Mouse (Mus musculus) embryonic facial prominence, embryonic 14.5 days (tissue): ENCODE data around the gene Grin1. TPM values are rescaled to one million over a fixed set of nuclear protein-coding genes. Genes with fewer than 3 reads are reported as not detected.

Experiments used
- ATAC-seq: fragments of 200-750 bp; cut with Nextera tagmentation; 2 replicates; pipeline ENCODE4 v1.8.0; 2017; ENCODE audit warnings: low read depth, moderate number of reproducible peaks, moderate TSS enrichment
- DNase-seq: peaks from one replicate; pipeline ENCODE4 v3.0.0-alpha.2; 2015; ENCODE audit warnings: low spot score
- H3K27ac ChIP-seq: fragments of 300-500 bp; sonication (generic); replicated peaks from 2 replicates; pipeline ENCODE4 v1.5.1; 2014; ENCODE audit warnings: low read depth, mild to moderate bottlenecking, low read length, moderate library complexity
- H3K27me3 ChIP-seq: fragments of 300-500 bp; sonication (generic); replicated peaks from 2 replicates; pipeline ENCODE4 v1.6.1; 2014; ENCODE audit warnings: low read length; ENCODE audit not compliant: control insufficient read depth, insufficient read depth
- H3K36me3 ChIP-seq: fragments of 300-500 bp; sonication (generic); 2 replicates; pipeline ENCODE4 v1.6.1; 2014; ENCODE audit warnings: low read length, mixed read lengths; ENCODE audit not compliant: control insufficient read depth, insufficient read depth
- H3K4me1 ChIP-seq: fragments of 300-500 bp; sonication (generic); 2 replicates; pipeline ENCODE4 v1.6.1; 2014; ENCODE audit warnings: antibody characterized with exemption, low read length; ENCODE audit not compliant: control insufficient read depth, insufficient read depth
- H3K4me2 ChIP-seq: fragments of 300-500 bp; sonication (generic); 2 replicates; pipeline ENCODE4 v1.6.1; 2014; ENCODE audit warnings: low read depth, mild to moderate bottlenecking, low read length, moderate library complexity, mixed read lengths
- H3K4me3 ChIP-seq: fragments of 300-500 bp; sonication (generic); 2 replicates; pipeline ENCODE4 v1.5.1; 2014; ENCODE audit warnings: low read depth, mild to moderate bottlenecking, low read length
- H3K9ac ChIP-seq: fragments of 300-500 bp; sonication (generic); 2 replicates; pipeline ENCODE4 v1.6.1; 2014; ENCODE audit warnings: low read depth, mild to moderate bottlenecking, low read length, moderate library complexity, mixed read lengths
- H3K9me3 ChIP-seq: fragments of 300-500 bp; sonication (generic); 2 replicates; pipeline ENCODE4 v1.6.1; 2016; ENCODE audit warnings: low read length; ENCODE audit not compliant: control insufficient read depth
- WGBS: fragments of 180-500 bp; shearing (Covaris S2); extraction: QIAGEN DNeasy Blood & Tissue Kit; methylation state at CpG from one replicate; pipeline ENCODE4 v1.1.7; 2014; 5-methylcytosine and 5-hydroxymethylcytosine counted together
- polyA plus RNA-seq: library from polyadenylated mRNA; unstranded; fragments of >200 nt; fragmentation: Nextera tagmentation; extraction: Ambion mirVana; gene quantifications from 2 replicates; pipeline ENCODE4 v1.2.1, GENCODE M21; 2014

The Grin1 gene
- polyA plus RNA-seq, 1 experiment from 2014 or later = 1.7 TPM

DNA sequence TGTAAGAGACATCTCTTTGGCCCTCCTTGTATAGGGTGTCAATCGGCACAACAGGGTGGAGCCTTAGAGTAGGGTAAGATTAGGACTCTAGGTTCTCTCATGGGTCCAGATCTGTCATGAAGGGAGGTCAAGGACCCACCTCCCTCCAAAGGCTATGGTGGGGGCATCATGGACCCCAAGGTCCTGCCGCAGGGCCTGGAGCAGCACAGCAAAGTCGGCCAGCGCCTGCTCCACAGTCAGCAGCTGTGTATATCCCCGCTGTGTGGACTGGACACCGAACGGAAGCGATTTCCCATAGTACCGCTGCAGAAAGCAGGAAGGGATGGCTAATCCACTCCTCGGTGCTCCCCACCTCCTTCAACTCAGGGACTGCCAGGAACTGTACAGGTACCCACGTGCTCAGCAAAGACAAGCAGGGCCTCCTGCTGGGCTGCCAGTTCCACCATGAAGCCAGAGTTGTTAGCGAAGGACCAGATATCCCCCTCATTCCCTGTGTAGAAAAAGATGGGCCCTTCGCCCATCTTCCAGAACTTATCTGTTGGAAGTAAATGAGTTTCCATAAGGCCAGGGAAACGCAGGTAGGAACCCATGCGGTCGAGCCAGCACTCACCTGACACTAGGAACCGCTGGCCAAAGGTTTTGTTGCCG, 36.6 kb upstream of the Grin1 start:
- Histone ChIP-seq H3K4me2 (peak overlapping the region; percentile 76), H3K27ac (no peak overlapping the region), H3K9ac (peak overlapping the region; percentile 63), H3K36me3 (peaks cover 33% of the 10 kb centered on the region), H3K27me3 (no peaks in the 10 kb centered on the region), H3K4me3 (peak overlapping the region; percentile 56), H3K9me3 (no peaks in the 10 kb centered on the region), H3K4me1 (peaks cover 13% of the 10 kb centered on the region; the same call in 1 of the 2 replicates)
- DNase-seq = no peak
- no peak for ATAC-seq
- 38% methylated on average over 18 of the region's 18 CpGs for WGBS

DNA sequence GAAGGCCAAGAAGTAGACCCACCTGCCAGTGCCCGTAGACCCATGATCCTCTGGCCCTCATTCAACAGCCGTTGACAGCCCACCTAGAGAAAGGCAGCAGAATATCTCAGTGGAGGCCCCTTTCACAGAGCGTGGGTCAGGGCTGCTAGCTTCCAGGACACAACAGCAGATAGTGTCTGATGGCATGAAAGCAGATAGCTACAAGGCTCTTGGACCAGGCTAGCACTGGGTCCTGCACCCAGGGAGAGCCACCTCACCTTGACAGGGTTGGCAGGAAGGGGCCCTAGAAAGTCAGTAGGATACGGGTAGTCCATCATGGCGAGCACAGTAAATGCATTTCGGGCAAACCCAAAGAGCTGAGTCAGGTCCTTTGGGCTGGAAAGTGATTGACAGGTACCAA, 35.2 kb upstream of the Grin1 start:
- peaks cover 13% of the 10 kb centered on the region; the same call in 1 of the 2 replicates for H3K4me1 ChIP-seq
- no peak overlapping the region for H3K27ac ChIP-seq
- H3K9ac ChIP-seq = no peak overlapping the region
- ATAC-seq (no peak), DNase-seq (no peak)
- peaks cover 46% of the 10 kb centered on the region for H3K36me3 ChIP-seq
- H3K4me2 ChIP-seq = no peak overlapping the region
- WGBS = 83% methylated on average over 6 of the region's 6 CpGs
- H3K9me3 ChIP-seq = no peaks in the 10 kb centered on the region
- no peaks in the 10 kb centered on the region for H3K27me3 ChIP-seq
- H3K4me3 ChIP-seq = no peak overlapping the region

DNA sequence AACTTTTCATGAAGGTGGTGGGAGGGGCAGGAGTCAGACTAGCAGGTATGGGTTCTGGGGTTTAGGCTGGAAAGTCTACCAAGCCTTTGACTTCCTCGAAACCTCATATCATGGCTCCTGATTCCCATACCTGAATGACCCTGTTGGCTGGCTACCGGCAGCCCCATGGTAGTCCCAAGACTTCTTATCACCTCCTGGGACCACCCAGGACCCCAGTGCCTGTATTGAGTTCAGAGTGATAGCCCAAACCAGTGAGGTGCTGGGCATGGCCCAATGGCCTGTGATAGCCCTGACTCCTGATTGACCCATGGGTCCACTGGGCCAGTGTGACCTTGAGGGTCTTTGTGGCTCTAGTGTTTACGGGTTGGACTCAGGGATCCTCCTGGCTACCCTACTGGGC, 31.7 kb upstream of the Grin1 start:
- no peak for ATAC-seq
- 100% methylated on average over 3 of the region's 3 CpGs for WGBS
- Histone ChIP-seq H3K27ac (no peak overlapping the region), H3K36me3 (peaks cover 77% of the 10 kb centered on the region), H3K4me2 (no peak overlapping the region), H3K4me1 (peaks cover 5% of the 10 kb centered on the region; the same call in 1 of the 2 replicates), H3K9me3 (no peaks in the 10 kb centered on the region), H3K9ac (no peak overlapping the region), H3K4me3 (no peak overlapping the region), H3K27me3 (no peaks in the 10 kb centered on the region)
- no peak for DNase-seq

DNA sequence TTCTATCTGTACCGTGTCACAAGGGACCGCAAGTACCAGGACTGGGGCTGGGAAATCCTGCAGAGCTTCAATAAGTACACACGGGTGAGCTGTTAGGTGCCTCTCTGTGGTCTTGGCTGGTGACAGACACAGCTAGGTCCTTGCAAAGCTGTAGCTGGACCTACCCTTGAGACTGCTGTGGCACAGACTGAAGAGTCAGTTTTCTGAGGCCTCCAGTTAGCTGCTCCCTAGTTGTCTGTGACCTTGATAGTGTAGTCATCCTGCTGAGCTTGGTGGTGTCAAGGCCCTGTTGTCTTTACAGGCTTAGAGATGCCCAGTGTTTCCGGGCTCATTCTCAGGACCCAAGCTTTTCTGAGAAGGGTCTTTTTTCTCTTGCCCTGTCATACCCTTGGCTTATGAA, 30.5 kb upstream of the Grin1 start:
- Histone ChIP-seq H3K9ac (no peak overlapping the region), H3K36me3 (peaks cover 89% of the 10 kb centered on the region), H3K27ac (no peak overlapping the region), H3K27me3 (no peaks in the 10 kb centered on the region), H3K4me1 (no peaks in the 10 kb centered on the region), H3K4me2 (no peak overlapping the region), H3K4me3 (no peak overlapping the region), H3K9me3 (no peaks in the 10 kb centered on the region)
- 90% methylated on average over 4 of the region's 4 CpGs for WGBS
- ATAC-seq (no peak), DNase-seq (no peak)

DNA sequence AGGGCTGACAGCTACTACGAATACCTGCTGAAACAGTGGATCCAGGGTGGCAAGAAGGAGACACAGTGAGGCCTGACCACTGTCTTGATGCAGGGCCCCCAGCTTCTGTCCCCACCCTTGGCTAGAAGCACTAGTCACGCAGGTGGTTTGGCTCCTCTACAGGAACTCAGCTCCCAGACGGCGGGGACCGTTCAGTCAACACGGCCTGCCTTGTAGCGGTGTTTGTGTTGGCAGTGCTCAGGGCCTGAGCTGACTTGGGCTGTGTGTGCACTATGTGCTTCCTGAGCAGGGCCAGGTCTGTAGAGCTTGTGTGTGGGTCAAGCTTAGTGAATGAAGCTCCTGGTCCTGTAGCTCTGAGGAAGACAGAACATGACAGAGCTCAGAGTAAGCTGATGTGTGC, 29.2 kb upstream of the Grin1 start:
- no peak for DNase-seq
- Histone ChIP-seq H3K9me3 (no peaks in the 10 kb centered on the region), H3K4me1 (no peaks in the 10 kb centered on the region), H3K4me3 (no peak overlapping the region), H3K27me3 (no peaks in the 10 kb centered on the region), H3K4me2 (no peak overlapping the region), H3K36me3 (peaks cover 95% of the 10 kb centered on the region), H3K27ac (no peak overlapping the region), H3K9ac (no peak overlapping the region)
- WGBS = 89% methylated on average over 7 of the region's 7 CpGs
- no peak; the same call in 1 of the 2 replicates for ATAC-seq

DNA sequence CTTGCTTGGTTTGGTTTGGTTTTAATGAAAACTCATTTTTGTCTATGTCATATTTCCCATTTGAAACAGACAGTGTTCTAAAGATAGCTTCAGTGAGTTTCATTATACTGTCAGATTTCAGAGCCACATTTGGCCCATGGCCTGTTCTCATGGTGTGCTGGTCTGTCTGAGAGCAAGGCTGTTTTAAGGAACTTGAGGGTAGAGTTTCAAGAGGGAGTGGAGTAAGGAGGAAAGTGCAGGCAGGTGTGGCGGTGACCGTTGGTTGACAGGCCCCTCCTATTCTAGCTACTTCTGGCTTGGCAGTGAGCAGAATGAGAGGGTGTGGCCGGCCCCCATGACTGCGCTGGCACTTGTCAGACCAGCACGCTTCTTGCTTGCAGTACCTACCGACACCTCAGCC, 19.3 kb upstream of the Grin1 start:
- Histone ChIP-seq H3K36me3 (peaks cover 86% of the 10 kb centered on the region), H3K4me3 (no peak overlapping the region), H3K27me3 (no peaks in the 10 kb centered on the region), H3K9me3 (no peaks in the 10 kb centered on the region), H3K27ac (no peak overlapping the region), H3K4me2 (no peak overlapping the region), H3K4me1 (peaks cover 5% of the 10 kb centered on the region), H3K9ac (no peak overlapping the region)
- 95% methylated on average over 6 of the region's 6 CpGs for WGBS
- DNase-seq (no peak), ATAC-seq (no peak)

DNA sequence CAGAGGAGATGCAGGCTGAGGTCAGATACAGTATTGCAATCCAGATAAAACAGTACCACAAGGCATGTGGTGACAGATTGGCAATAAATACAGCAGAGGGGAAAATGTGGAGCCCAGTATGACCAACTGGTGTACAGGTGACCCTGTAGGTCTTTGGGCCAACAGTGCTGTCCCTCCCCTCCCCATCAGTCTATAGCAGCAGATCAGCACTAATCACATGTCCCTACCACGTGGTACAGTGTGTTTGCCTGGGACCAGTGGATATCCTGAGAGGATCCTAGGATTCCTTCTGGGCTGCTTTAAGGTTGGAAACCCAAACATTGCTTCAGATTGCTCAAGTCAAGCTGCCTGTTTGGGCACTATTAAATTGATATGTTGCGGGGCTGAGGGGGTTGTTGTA, 14.6 kb upstream of the Grin1 start:
- Histone ChIP-seq H3K9me3 (no peaks in the 10 kb centered on the region), H3K9ac (peak overlapping the region; percentile 91), H3K36me3 (peaks cover 46% of the 10 kb centered on the region), H3K4me1 (peaks cover 14% of the 10 kb centered on the region), H3K4me3 (peak overlapping the region; percentile 85), H3K27me3 (no peaks in the 10 kb centered on the region), H3K4me2 (peak overlapping the region; percentile 86), H3K27ac (no peak overlapping the region)
- WGBS = 81% methylated on average over 2 of the region's 2 CpGs
- no peak for ATAC-seq
- no peak for DNase-seq

DNA sequence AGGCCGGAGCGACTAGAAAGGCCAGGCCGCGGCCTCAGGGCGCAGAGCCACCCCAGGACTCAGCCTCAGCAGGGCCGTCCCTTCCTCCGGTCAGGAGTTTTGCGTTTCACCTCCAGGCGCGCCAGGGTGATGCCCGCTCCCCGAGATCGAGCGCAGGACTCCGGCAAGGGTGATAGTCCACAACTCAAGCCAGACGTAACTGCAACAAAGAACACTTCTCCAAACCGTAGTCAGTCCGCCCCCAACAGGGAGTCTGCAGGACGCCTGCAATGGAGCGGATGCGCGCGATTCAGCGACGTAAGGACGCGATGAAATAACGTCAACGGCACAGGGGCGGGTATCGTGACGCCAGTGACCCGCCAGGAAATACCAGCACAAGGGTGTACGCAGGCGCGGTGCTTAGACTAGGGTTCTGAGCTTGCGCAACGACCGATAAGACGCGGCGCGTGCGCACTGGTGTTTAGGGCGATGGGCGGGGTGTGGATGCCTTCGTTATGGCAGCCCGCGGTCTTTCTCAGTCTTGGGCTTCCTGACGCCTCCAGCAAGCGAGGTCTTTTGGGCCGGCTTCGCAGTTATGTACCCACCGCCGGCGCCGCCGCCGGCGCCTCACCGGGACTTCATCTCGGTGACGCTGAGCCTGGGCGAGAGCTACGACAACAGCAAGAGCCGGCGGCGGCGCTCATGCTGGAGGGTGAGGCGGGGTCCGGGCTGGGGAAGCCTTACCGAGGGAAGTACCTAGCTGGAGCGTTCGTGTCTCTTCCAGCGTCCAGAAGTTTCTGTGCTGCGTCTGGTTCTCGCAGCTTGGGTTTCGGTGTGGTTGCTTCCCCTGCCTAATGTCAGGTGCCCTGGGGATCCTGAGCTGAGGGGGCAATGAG, 13.5 kb upstream of the Grin1 start, which contains the start of gene Man1b1:
Gene Man1b1 (plus strand): TSS at position 53 of the 875 bp plus-strand sequence.
- no peaks in the 10 kb centered on the region for H3K9me3 ChIP-seq
- peak within 1 kb of the TSS; percentile 85 for H3K4me3 ChIP-seq
- H3K36me3 ChIP-seq = peaks cover 35% of the 10 kb centered on the region
- peak within 1 kb of the TSS; percentile 86 for H3K4me2 ChIP-seq
- DNase-seq (peak; percentile 100), ATAC-seq (peak; percentile 99)
- no peaks in the 10 kb centered on the region for H3K27me3 ChIP-seq
- H3K27ac ChIP-seq = peak within 1 kb of the TSS; percentile 89
- under 1% methylated on average over 74 of the region's 78 CpGs for WGBS
- peaks cover 14% of the 10 kb centered on the region for H3K4me1 ChIP-seq
- peak within 1 kb of the TSS; percentile 91 for H3K9ac ChIP-seq
